Mouse (Mus musculus): ENCODE measurements around the gene Cda.

DNA sequence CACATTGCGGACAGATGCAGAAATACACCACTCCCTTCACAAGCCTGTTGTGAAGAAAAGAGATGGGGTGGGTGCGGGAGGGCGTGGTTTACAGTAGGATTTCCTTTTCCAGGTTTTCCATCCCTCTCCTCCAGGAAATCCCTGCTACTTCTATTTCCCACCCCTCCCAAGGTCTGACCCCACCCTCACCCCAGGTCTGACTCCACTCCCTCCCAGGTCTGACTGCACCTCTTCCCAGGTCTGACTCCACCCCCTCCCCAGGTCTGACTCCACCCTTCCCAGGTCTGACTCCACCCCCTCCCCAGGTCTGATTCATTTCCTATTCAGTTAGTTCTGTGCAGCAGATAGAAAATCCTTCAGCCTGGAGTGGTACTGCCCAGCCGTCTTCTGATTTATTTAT, 16.0 kb upstream of the Cda start:
- TF ChIP-seq CTCF (IDR thresholded peaks at IDR 0.05; ENCODE audit: extremely low read depth, insufficient read depth, low read length): no peak
- TF ChIP-seq POLR2A (IDR thresholded peaks at IDR 0.05; ENCODE audit: extremely low read depth, insufficient read depth, low read length): no peak
